Mouse (Mus musculus) limb, embryonic 14.5 days (tissue): ENCODE data around the gene Zfp467. TPM values are rescaled to one million over a fixed set of nuclear protein-coding genes. Genes with fewer than 3 reads are reported as not detected.
A peak's percentile ranks its signal among the peaks of the same experiment; 100 is the strongest.

Source experiments
- ATAC-seq: fragments of 200-750 bp; cut with Nextera tagmentation; 2 replicates; pipeline ENCODE4 v1.8.0; 2017; ENCODE audit warnings: low read depth, moderate number of reproducible peaks, moderate TSS enrichment; ENCODE audit not compliant: low FRiP score
- DNase-seq: peaks from one replicate; pipeline ENCODE4 v3.0.0-alpha.2; 2015; ENCODE audit warnings: low spot score
- H3K27ac ChIP-seq: fragments of 300-500 bp; sonication (generic); replicated peaks from 2 replicates; pipeline ENCODE4 v1.5.1; 2014; ENCODE audit warnings: low read depth, mild to moderate bottlenecking, low read length, moderate library complexity, mixed read lengths
- H3K27me3 ChIP-seq: fragments of 300-500 bp; sonication (generic); 2 replicates; pipeline ENCODE4 v1.6.1; 2014; ENCODE audit warnings: low read length, mixed read lengths; ENCODE audit not compliant: control insufficient read depth, insufficient read depth
- H3K36me3 ChIP-seq: fragments of 300-500 bp; sonication (generic); 2 replicates; pipeline ENCODE4 v1.6.1; 2014; ENCODE audit warnings: mild to moderate bottlenecking, low read length, moderate library complexity, mixed read lengths; ENCODE audit not compliant: control insufficient read depth, insufficient read depth
- H3K4me1 ChIP-seq: fragments of 300-500 bp; sonication (generic); 2 replicates; pipeline ENCODE4 v1.6.1; 2014; ENCODE audit warnings: antibody characterized with exemption, low read length, mixed read lengths; ENCODE audit not compliant: control insufficient read depth, insufficient read depth
- H3K4me2 ChIP-seq: fragments of 300-500 bp; sonication (generic); replicated peaks from 2 replicates; pipeline ENCODE4 v1.6.1; 2014; ENCODE audit warnings: low read depth, mild to moderate bottlenecking, low read length, moderate library complexity; ENCODE audit not compliant: severe bottlenecking
- H3K4me3 ChIP-seq: fragments of 300-500 bp; sonication (generic); replicated peaks from 2 replicates; pipeline ENCODE4 v1.5.1; 2014; ENCODE audit warnings: low read length
- H3K9ac ChIP-seq: fragments of 300-500 bp; sonication (generic); 2 replicates; pipeline ENCODE4 v1.6.1; 2014; ENCODE audit warnings: mild to moderate bottlenecking, low read depth, low read length, moderate library complexity; ENCODE audit not compliant: severe bottlenecking
- H3K9me3 ChIP-seq: fragments of 300-500 bp; sonication (generic); 2 replicates; pipeline ENCODE4 v1.6.1; 2016; ENCODE audit warnings: low read length; ENCODE audit not compliant: control insufficient read depth
- POLR2A ChIP-seq: fragments of 200-500 bp; IDR thresholded peaks from 2 replicates; pipeline ENCODE4 v1.8.0; 2012; ENCODE audit warnings: inconsistent platforms, mild to moderate bottlenecking, moderate library complexity, borderline replicate concordance; ENCODE audit not compliant: insufficient read depth, insufficient read length; ENCODE audit errors: extremely low read depth
- WGBS: fragments of 180-500 bp; shearing (Covaris S2); extraction: QIAGEN DNeasy Blood & Tissue Kit; methylation state at CpG from one replicate; pipeline ENCODE4 v1.1.7; 2014; 5-methylcytosine and 5-hydroxymethylcytosine counted together
- polyA plus RNA-seq, 2 experiments: library from polyadenylated mRNA; depleted of rRNA in 1 of 2; stranded (reverse) in 1 of 2; unstranded in 1 of 2; fragments of >200 nt; fragmentation: Nextera tagmentation in 1 of 2; extraction: Ambion mirVana in 1 of 2; gene quantifications; 2 replicates each; pipeline versions ENCODE4 v1.2.1 to v1.2.3; 2012 to 2014

The Zfp467 gene
- polyA plus RNA-seq (2012; rRNA removed) (43.5 and 62.1 TPM in 2 replicates), polyA plus RNA-seq (2014; fragmentation: Nextera tagmentation; extraction: Ambion mirVana) (29.3 TPM in 2 replicates)

- no peaks in the 10 kb centered on the region for H3K9me3 ChIP-seq
- H3K27me3 ChIP-seq = no peaks in the 10 kb centered on the region
- peak within 1 kb of the TSS; percentile 89 for H3K9ac ChIP-seq
- peaks cover 22% of the 10 kb centered on the region for H3K36me3 ChIP-seq
- TF ChIP-seq POLR2A = peak; percentile 58; the same call in 1 of the 2 replicates
- H3K4me3 ChIP-seq = peak within 1 kb of the TSS; percentile 89
- peak; percentile 67 for DNase-seq
- WGBS = under 1% methylated on average over 60 of the region's 65 CpGs
- peaks cover 28% of the 10 kb centered on the region for H3K4me1 ChIP-seq
- peak; percentile 64 for ATAC-seq
- peak within 1 kb of the TSS; percentile 74 for H3K4me2 ChIP-seq
- H3K27ac ChIP-seq = peak within 1 kb of the TSS; percentile 91
Observed at GRCm38 (mm10) chr6:48445181-48446101, at the start of gene Zfp467. Zfp467 (minus strand) TSS chr6:48445825.

GRCm38 (mm10) chr6:48493136-48493730 is 47.6 kb upstream of the Zfp467 start:
- H3K9me3 ChIP-seq = no peaks in the 10 kb centered on the region
- no peak overlapping the region for H3K9ac ChIP-seq
- H3K4me2 ChIP-seq = no peak overlapping the region
- ATAC-seq = no peak
- no peaks in the 10 kb centered on the region for H3K36me3 ChIP-seq
- WGBS = 25% methylated on average over 8 of the region's 8 CpGs
- DNase-seq = no peak
- no peak overlapping the region for H3K27ac ChIP-seq
- no peak for TF ChIP-seq POLR2A
- no peaks in the 10 kb centered on the region for H3K27me3 ChIP-seq
- no peak overlapping the region for H3K4me3 ChIP-seq
- H3K4me1 ChIP-seq = peaks cover 3% of the 10 kb centered on the region; the same call in 1 of the 2 replicates

DNA sequence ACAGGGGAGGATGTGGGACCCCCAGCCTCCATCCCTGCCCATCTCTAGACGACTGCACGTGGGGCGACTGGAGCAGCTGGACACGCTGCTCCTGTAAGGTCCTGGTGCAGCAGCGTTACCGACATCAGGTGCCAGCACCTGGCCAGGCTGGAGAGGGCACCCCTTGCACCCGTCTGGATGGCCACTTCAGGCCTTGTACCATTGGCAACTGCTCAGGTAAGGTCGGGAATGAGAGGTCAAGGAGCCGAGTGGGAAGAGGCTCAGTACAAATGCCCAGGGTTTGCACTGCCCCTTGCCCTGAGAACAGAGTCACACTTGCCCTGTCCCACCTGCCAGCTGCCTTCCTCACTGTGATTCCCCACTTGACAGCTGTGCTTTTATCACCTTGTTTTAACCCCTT is 45.7 kb upstream of the Zfp467 start:
- WGBS = 65% methylated on average over 9 of the region's 9 CpGs
- TF ChIP-seq POLR2A = no peak

GRCm38 (mm10) chr6:48489741-48490140 is 44.1 kb upstream of the Zfp467 start:
- H3K27ac ChIP-seq = no peak overlapping the region
- no peak overlapping the region for H3K4me2 ChIP-seq
- peaks cover 11% of the 10 kb centered on the region for H3K4me1 ChIP-seq
- H3K36me3 ChIP-seq = no peaks in the 10 kb centered on the region
- ATAC-seq = no peak
- no peaks in the 10 kb centered on the region for H3K9me3 ChIP-seq
- no peak overlapping the region for H3K4me3 ChIP-seq
- H3K27me3 ChIP-seq = no peaks in the 10 kb centered on the region
- TF ChIP-seq POLR2A = no peak
- WGBS = 81% methylated on average over 3 of the region's 3 CpGs
- no peak for DNase-seq
- H3K9ac ChIP-seq = no peak overlapping the region

More for the DNA sequence above, 45.7 kb upstream of the Zfp467 start:
- Histone ChIP-seq H3K27me3 (no peaks in the 10 kb centered on the region), H3K36me3 (no peaks in the 10 kb centered on the region), H3K27ac (no peak overlapping the region), H3K9ac (no peak overlapping the region), H3K4me3 (no peak overlapping the region), H3K4me1 (peaks cover 11% of the 10 kb centered on the region), H3K4me2 (no peak overlapping the region), H3K9me3 (no peaks in the 10 kb centered on the region)
- DNase-seq (no peak), ATAC-seq (no peak)
